Mouse (Mus musculus) 416B (cell line): ENCODE data around the gene Sox2.

Experiments
- DNase-seq: peaks from one replicate; pipeline ENCODE4 v3.0.0; 2011; ENCODE audit warnings: low read depth

Gene Sox2

DNA sequence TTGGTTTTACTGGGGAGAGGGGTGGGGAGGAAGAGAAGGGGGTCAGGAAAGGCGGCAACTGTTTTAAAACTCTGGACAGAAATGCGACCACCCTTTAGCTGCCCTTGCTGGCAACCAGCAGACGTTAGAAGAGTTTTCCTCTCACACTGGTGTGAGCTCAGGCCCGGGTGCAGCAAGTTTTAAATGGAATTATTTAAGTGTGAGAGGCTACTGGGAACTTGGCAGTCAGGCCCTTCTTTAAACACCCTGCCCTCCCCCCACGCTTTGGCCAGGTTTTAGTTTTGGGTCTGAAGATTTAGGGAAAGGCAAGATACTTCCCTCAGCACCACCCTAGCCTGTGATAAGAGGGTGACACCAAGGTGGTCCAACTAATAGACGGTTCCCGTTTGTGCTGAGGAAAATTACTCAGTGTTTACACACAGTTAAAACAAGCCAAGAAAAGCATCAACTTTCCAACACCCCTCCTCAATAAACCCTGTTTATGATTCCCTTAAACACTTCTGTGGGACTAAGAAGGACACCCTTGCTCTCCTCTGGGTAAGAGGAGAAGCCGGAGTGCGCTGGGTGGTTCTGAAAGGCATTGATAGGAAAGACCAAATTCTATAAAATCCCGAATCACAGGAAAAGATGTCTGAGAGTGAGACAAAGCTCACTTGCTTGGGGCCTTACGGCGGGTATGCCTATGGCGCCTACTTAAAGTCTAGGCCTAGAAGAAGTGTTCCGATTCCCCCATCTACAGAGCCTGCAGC is 10.5 kb downstream of the Sox2 start:
- DNase-seq, result no peak

DNA sequence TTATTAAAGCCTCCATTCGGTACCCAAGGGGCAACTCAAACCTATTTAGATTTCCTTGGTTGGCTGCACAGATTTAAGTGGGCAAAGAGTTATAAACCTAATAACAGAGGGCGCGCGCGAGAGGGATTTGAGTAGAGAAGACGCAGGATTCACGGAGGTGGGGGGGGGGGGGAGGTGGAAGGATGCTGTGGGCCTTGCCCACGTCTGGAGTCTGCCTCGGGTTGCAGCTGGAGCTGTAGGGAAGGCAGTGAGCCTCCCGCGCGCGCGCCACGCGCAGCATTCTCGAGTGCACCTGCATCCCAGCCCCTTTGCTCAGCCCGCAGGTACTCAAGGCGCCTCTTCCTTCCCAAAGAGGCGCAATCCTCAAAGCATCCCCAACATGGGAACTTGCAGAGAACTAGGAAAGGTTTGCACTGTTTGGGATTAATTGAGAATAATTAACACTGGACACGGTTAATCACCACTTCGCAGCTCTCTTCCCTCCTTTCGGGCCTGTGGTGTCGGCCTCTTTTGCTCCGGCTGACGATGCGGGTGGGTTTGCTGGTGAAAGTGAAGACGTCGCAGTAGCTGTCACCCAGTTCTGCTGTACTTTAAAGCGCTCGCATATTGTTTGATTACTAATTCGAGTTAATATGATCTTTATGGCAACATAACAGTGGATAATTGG is 11.3 kb downstream of the Sox2 start:
- DNase-seq, result no peak

DNA sequence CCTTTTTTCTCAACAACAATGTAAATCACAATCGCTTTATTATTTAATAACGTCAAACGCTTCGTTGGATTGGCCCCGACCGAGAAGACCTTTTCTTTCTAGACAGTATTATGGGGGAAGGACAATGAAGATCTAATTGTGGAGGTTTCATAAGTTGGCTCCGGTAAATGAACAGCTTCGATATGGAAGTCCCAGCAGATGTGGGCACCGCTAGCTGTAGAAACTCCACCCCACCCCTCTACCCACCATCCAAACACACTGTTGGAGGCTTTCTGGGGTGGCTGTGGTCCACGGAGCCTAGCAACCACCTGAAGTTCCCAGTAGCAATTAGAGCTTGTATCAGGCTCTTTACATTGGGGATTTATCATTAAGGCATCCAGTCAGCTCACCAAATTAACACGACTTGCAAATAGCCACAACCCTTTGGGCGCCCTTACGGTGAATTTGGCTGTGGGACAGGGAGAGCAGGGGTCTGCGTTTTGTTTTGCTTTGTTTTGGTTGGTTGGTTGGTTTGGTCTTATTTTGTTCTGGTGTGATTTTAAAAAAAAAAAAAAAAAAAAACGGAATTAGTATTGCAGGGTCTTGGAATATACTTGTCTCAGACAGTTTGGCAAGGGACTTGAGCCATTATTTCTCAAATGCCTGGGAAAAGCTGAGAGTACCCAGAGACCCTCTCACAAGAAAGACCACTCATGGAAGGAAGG is 12.0 kb downstream of the Sox2 start:
- DNase-seq, result no peak

DNA sequence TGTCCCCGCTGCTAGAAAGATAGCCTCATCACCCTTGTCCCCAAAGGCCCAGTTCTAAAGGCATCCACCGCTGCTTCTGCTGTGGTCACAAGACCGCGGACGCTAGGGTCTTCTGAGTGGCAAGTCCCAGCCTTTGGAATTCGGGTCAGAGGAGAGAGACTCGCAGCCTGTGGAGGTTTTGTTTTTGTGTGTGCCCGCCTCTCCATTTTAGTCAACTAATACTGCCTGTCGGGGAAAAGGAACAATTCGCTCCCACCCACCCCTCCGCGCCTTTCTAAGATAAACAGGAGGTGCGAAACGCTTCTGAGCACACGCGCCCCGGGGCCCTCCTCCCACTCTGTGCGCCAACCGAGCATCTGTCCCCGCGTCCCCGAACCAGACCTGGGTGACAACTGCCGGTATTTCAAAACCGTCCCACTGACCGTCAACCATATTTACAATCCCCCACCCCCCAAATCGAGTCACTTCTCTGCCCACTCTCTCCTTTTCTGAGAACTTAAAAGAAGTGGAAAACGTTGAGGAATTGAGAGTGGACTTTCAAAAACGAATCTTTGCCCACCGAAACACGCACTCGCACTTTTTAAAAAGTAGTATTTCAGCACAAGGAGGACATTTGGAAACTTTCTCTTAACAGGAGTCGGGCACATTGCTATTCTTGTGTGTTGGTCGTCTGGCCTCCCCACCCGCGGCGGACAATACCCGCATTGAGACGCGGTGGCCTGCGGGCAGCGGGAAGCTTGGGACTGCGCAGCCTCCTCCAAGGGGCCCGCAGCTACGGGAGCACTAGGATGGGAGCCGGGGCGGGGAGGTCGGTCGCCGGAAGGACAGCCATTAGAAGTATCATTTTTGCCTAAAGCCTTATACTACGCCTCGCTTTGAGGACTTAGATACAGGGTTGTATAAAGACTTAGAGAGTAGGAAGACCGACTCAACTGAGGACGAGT is 12.8 kb downstream of the Sox2 start:
- DNase-seq, result no peak

DNA sequence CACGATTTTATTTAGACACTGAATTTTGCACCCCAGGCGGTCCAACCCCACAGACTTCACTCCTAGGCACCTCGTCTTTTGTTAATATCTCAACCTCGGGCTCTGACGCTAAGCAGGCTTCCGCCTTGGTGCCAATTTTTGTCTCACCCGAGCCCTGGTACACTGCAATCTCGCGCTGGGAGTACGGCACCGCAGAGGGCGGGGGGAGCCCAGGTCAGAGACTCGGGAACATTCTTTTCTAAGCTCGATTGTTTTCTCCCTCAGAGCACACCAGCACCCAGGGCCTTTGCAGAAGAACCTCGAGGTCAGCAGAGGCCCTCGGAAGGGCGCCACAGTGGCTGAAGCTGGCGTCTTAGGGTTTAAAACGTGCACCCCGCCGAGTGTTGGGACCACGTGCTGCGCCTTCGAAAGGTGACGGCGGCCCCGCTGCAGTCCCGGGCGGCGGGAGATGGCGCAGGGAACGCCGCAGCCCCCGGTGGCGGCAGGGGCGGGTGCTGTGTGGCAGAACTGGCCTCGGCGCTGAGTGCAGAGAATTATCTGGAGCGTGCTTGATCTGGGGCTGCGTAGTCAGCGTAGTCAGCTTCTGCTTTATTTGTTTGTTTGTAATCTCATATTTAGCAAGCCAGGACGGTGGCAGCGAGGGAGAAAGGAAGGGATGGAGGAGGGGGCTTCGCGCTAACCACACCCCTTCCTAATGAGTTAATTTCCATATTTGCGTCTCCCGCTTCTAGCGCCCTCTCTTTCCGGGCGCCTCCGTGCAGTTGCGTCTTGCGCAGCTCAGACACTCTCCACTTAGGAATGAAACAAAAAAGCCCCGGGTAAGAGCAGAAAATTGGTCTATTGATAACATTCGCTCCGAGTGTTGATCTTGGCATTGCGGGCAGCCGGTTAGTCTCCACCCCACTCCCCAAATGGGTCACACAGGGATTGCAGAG is 13.8 kb downstream of the Sox2 start:
- DNase-seq, result no peak

DNA sequence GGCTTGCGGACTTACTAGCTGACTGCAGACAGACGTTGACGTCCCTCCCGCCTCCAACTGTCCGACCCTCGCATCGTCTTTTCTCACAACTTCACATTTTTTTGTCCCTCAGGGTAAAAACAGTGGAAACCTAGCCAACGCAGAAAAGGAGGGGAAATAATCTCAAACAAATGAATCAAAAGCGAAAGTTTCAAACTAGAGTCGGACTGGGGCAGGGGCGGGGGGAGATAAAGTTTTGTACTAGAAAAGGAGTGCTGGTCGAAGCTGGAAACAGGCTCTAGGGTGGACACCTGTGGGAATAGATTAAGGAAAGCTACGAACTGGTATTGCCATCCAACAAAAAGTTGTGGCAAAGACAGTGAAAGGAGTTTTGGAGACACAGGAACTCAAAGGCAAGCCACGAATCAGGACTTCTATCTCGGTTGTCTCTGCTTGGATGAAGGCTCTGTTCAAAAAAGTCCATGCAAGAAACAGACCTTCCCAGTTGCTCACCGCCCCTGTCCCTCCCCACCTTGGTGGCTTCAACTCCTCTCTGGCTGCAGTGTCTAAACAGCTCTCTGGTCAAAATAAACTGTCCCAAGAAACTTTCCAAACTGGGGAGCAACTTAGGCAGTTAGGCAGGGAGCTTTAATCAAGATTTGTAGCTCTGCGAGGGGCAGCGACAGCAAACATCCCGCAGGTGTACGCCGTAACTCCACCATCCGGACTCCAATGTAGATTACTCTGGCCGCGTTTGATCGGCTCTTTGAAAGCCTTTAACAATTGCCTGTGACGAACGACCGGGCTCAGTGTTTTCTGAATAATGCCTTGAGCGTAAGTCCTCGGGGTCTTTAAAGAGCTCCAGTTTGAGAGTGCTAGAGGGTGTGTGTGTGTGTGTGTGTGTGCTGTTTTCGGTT is 14.7 kb downstream of the Sox2 start:
- no peak for DNase-seq

DNA sequence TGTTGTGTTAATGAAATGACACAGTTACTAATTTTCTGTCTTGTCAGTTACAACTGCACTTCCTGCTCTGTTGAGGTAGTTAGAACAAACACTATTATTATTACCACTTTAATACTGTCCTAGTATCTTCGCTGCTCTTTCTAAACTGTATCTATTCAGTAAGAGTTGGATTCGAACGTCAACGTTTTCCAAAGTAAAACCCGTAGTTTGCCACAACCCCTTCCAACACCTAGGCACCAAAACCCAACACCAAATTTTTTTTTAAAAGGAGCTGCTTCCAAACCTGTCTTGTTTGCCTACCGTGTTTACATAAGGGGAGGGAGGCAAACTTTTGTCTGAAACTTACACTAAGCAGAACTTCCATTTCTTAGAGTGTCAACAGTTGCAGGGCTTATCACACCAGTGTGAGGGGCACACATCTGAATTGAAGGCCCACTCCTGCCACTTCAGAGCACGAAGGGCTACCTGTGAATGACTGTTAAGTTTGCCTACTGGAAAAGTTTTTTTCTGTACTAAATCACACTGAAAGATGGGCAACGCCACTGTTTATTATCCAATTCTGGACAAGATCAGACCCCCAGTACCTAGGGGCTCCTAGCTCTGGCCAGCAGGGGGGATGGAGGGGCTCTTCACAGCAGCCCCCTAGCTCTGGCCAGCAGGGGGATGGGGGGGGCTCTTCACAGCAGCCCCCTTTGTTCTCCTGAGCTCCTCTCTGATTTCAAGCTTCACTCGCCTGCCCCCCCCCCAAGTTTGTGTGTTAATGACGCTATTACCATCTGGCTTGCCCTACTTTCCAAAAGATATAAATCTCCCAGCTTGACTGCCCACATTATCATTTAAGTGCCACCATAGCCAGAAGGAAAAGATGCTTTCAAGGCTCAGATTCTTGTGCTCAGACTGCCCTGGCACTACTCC is 15.8 kb downstream of the Sox2 start:
- no peak for DNase-seq

DNA sequence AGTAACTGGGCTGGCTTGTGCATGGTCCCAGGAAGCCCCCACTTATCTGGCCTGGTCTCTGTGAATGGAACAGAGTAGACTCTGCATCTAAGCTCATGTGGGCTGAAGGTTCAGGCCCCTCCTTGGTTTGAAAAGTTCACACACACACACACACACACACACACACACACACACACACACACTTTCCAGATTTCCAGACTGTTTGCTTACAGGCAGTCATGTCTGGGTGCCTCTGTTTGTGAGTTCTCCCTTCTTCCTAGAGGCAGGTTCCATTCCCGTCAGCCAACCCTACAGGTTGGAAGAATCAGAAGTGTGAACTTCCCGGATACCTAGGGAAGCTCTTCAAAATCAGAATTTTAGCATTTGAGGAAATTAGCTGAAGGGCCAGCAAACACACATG is 17.0 kb downstream of the Sox2 start:
- DNase-seq, result no peak

DNA sequence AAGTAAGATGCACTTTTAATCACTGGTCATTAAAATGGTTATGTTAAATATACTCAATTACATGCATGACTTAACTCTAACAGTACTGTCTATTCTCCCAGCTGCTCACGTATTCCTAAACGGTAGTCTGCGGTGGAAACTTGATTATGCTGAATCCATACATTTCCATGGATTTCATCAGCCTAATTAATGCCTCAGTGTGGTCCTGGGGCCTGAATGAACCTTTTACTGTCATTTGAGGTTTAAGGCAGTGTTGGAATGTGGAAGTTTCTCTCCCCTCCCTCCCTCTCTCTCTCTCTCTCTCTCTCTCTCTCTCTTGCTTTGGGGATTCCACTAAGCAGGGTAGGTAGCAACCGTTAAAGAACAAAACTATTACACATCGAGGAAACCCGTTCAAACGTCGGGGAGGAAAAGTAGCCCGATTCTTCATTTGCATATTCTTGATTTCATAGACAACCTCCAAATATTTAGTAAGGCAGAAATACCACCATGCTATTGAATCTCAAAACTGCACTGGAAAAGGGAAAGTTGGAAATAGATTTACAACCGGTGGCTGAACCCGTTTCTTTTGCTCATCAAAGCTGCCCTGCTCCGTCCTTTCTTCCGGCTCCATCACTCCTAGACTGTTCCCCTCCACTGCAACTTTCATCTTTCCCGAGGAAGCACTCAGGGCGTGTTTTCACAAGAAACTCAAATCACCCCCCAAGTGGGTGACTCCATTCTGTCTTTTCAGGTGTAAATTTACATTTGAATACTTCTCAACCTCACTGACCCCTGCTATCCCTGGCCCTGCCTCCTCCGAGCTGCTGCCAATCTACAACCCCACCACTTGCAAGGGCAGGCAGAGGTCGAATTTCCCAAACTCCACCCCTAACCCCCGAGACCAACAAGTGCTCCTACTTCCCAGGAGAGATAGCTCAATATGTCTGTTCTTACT is 17.9 kb downstream of the Sox2 start:
- DNase-seq, result no peak

DNA sequence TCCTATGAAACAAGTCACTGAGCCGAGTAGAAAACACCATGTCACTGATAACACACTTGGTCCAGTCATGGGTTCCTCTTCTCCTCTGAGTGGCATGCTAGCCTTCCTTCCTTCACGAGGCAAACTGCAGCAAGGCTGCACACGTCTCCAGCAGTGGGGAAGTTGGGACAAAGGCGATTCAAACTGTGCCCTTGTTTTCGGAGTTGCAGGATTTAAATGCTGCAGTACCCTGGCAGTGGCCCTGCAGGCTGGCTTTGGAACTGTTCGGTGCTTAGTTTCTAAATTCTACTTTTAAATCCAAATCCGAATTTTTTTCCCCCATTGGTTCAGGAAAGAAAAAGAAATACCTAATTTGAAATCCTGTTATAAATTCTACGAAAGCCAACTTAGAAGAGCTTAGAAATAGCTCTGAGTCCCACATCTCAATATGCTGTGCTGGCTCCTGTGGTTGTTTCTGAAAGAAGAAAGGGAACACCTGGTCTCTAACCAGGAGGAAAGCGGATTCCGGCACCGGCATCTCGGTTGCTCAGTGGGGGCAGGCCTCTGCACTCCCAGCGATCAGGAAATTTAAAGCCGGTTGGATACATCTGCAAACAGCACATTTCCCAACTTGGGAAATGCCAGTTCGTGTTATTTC is 20.9 kb downstream of the Sox2 start:
- DNase-seq, result no peak

DNA sequence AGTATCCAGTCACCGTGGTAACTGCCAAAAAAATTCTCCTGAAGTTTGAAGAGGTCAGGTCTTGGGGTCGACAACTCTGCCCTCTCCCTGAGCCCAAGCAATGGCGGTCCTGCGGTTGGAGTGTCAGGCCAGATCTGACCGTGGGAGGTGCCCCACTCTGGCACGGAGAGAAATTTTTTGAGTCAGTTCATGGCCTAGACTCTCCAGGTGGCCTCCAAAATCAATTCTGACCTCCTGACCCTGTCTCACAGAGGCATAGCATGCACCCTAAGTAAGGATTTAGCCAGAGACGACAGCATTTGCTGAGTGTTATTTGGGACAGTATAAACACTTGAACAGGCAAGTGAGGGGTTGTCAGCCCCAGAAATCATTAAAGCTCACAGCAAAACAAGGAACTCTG is 28.6 kb downstream of the Sox2 start:
- no peak for DNase-seq

DNA sequence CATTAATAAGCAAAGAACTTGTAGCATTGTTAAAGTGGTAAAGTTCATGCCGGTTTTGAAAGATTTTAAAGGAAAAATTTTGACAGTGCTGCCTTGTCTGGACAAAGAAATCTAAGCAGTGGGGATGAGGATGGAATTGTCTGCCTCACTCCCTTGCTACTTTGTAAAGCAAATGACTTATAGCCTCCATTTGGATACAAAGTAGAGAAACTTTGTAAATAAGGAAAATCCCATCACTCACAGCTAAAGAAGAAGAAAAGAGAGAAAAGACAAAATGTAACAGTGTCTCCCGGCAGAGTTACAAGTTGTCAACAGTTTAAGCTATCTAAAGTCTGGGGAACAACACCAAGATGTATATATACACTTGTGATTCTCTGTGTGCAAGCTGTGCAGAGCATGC is 29.2 kb downstream of the Sox2 start:
- DNase-seq, result no peak

DNA sequence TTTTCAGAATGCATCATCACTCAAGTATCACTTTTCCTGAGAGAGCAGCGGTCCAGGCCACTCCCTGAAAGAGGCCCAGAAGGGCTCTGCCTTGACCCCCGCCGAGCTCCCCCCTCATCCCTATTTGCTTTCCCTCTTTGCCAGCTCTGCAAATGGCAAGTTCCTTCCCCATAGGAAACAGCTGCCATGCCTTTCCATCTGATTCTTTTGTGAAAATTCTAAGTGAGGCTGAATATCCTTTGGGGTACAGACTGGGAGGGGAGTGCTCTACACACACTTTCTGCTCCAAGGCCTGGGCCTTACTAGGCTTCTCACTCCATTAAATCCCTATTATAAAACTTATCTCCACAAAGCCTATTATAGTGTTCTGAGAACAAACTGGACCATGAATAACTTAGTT is 29.7 kb downstream of the Sox2 start:
- no peak for DNase-seq

DNA sequence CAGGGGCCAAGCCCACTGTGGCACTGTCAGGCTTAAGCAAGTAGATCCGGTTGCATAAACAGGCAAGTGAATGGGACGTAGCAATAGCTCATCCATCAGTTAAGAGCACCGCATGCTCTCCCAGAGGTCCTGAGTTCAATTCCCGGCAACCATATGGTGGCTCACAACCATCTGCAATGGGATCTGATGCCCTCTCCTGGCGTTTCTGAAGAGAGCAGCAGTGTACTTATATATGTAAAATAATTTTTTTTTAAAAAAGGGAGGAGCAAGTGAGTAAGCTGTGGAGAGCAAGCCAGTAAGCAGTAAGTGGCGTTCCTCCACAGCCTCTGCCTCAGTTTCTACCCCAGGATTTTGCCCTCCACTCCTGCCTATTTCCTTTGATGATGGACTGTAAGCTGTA is 37.9 kb downstream of the Sox2 start:
- no peak for DNase-seq

DNA sequence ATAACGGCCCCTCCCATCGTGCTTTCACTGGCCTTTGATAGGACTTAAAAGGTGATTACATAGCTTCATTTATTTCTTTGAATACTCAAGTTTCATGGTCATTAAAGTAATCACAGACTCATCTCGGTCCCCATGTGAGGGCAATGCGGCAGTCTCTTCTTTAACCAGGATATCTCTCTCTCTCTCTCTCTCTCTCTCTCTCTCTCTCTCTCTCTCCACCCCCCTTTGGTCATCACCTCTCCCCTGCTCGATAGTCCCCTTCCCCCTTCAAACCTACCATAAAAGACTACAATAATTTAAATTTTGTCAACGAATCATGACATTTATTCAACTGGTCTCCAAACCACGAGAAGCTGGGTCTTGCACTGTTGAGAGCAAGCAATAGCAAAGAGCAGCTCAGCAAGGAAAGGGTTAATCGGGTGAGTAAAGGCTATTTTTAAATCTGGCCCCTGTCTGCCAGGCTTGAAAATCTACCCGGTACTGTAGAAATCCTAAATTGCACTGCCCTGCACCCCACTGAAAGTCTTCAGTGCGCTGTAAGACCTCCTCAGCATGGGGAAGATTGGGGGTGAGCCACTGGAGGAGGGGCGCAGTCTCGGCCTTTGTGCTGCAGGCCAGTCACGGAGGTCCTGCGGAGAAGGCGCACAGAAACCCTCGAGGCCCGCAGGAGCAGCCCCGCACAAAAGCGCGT is 41.6 kb downstream of the Sox2 start:
- DNase-seq, result no peak

DNA sequence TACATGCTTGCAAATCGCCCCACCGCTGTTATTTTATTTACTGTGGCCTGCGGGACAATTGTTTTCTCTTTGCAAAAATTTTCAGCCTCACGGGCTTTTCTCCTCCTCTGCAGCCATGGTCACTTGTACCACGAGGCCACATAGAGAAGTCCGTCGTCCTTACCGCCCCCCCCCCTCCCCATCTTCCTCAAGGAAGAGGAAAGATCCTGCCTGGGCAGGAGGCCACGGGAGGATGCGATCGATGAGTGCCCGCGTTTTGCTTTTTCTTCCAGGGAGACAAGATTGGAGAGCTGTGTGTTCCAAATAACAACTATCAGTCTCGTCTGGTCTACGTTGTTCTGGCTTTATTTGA is 42.2 kb downstream of the Sox2 start:
- DNase-seq, result no peak
